10 mouse cellular contexts compared by ENCODE assay signal in the genomic region with DNA sequence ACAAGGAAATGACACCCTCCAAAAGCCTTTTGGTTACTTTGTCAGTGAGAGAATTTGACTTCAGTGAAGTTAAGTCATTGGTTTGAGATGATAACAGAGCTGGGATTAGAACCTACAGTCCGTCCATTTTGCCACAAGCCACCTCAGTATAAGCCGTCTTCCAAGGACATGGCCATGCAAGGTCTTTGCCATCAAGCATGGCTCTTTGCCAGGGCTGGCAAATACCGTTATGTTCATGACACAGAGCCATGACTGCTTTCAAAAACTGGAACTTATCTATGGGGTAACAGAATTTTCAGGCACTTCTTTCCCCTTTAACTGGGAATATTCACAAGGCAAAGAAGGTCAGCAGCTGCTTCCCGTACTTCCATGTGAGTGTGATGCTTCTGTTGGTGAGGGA.
"Had no signal": no experiment of that assay in that cellular context is flagged by ENCODE, and none has a peak within 500 bp of the region (broad histone marks: within the 10 kb centered on the region; RNA-seq: fewer than 3 reads in every experiment).

No protein-coding gene starts in this region.

- DNase-seq: kidney, adult 9 months; kidney, postnatal 14 days; kidney, postnatal 4 days; liver, embryonic 13.5 days; lung, adult 2 months; lung, postnatal 14 days; lung, postnatal 4 days; midbrain, embryonic 14.5 days; thymus, adult 18-20 months; thymus, postnatal 4 days had no signal
